Mouse (Mus musculus) liver, embryonic 15.5 days (tissue): ENCODE measurements around the gene 1700102P08Rik. TPM values are rescaled to one million over a fixed set of nuclear protein-coding genes. Genes with fewer than 3 reads are reported as not detected.

Experiments
- polyA plus RNA-seq: library from polyadenylated mRNA; unstranded; fragments of >200 nt; fragmentation: Nextera tagmentation; extraction: Ambion mirVana; gene quantifications from 2 replicates; pipeline ENCODE4 v1.2.1, GENCODE M21; 2015

The 1700102P08Rik gene
- polyA plus RNA-seq, 1 experiment from 2014 or later: 0.41 TPM

Other genes starting within 250 kb of the 1700102P08Rik start
- gene Bsn, start 202.4 kb upstream of the 1700102P08Rik start, polyA plus RNA-seq: 1.4 TPM in 2 replicates
- gene Dag1, start 128.8 kb upstream of the 1700102P08Rik start, polyA plus RNA-seq: 16.0 and 18.2 TPM in 2 replicates
- gene Nicn1, start 102.4 kb upstream of the 1700102P08Rik start, polyA plus RNA-seq: 5.8 and 6.7 TPM in 2 replicates
- gene Amt, start 96.0 kb upstream of the 1700102P08Rik start, polyA plus RNA-seq: 11.9 and 13.3 TPM in 2 replicates
- 190 and 202 TPM in 2 replicates for gene Rhoa, start 86.7 kb upstream of the 1700102P08Rik start, polyA plus RNA-seq
- 14.1 and 14.4 TPM in 2 replicates for gene Tcta, start 86.6 kb upstream of the 1700102P08Rik start, polyA plus RNA-seq
- gene Gpx1, start 53.9 kb upstream of the 1700102P08Rik start, polyA plus RNA-seq: 6,133 and 6,280 TPM in 2 replicates
- 65.1 and 76.5 TPM in 2 replicates for gene Usp4, start 45.0 kb upstream of the 1700102P08Rik start, polyA plus RNA-seq
- gene Ccdc36, start 35.7 kb downstream of the 1700102P08Rik start, polyA plus RNA-seq: 0.03 and 0.17 TPM in 2 replicates
- not detected in 2 replicates for gene BC048562, start 43.7 kb downstream of the 1700102P08Rik start, polyA plus RNA-seq
- gene Ccdc71, start 67.7 kb downstream of the 1700102P08Rik start, polyA plus RNA-seq: 18.7 and 19.4 TPM in 2 replicates
- gene Klhdc8b, start 68.8 kb downstream of the 1700102P08Rik start, polyA plus RNA-seq: 12.5 and 15.9 TPM in 2 replicates
- gene Lamb2, start 86.9 kb downstream of the 1700102P08Rik start, polyA plus RNA-seq: 8.5 and 9.0 TPM in 2 replicates
- gene Usp19, start 97.8 kb downstream of the 1700102P08Rik start, polyA plus RNA-seq: 26.1 and 31.1 TPM in 2 replicates
- gene Qars, start 114.9 kb downstream of the 1700102P08Rik start, polyA plus RNA-seq: 52.6 and 61.9 TPM in 2 replicates
- 43.0 and 43.5 TPM in 2 replicates for gene Qrich1, start 124.0 kb downstream of the 1700102P08Rik start, polyA plus RNA-seq
- gene Impdh2, start 167.5 kb downstream of the 1700102P08Rik start, polyA plus RNA-seq: 91.3 and 93.7 TPM in 2 replicates
- gene Ndufaf3, start 174.6 kb downstream of the 1700102P08Rik start, polyA plus RNA-seq: 25.6 and 26.2 TPM in 2 replicates
- gene Dalrd3, start 177.1 kb downstream of the 1700102P08Rik start, polyA plus RNA-seq: 29.2 and 34.2 TPM in 2 replicates
- 11.4 and 12.1 TPM in 2 replicates for gene Wdr6, start 185.9 kb downstream of the 1700102P08Rik start, polyA plus RNA-seq
- 0.36 and 0.41 TPM in 2 replicates for gene P4htm, start 204.9 kb downstream of the 1700102P08Rik start, polyA plus RNA-seq